Mouse (Mus musculus) c-Kit-positive CD71-positive TER-119-positive erythroid progenitor cells, embryonic 14.5 days (primary cell): ENCODE data around the gene Mtfp1.

ENCODE experiments used
- DNase-seq: peaks from one replicate; pipeline ENCODE4 v3.0.0-alpha.2; 2013; ENCODE audit warnings: low spot score

Gene Mtfp1

GRCm38 (mm10) chr11:4080219-4080618 is 15.0 kb downstream of the Mtfp1 start:
- DNase-seq = peak; percentile 50

GRCm38 (mm10) chr11:4078267-4078933 is 16.8 kb downstream of the Mtfp1 start:
- DNase-seq = no peak

DNA sequence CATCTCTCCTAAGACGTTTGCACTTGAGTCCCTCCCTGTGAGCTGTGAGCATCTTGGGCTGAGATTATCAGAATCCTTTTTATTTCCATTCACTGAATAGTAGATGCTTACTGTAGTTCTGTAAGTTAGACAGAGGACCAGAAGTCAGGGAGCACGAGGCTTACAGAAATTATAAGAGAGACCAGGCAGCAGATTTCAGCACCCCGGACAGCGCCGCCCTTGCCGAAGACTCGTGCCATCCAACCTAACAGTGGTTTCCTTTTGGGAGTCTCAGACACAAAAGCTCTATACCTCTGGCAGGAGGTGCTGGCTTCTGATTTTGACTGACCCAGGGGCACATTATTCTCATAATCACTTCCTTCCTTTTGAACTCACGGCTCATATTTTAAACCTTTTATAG is 18.6 kb downstream of the Mtfp1 start:
- DNase-seq = peak; percentile 34

DNA sequence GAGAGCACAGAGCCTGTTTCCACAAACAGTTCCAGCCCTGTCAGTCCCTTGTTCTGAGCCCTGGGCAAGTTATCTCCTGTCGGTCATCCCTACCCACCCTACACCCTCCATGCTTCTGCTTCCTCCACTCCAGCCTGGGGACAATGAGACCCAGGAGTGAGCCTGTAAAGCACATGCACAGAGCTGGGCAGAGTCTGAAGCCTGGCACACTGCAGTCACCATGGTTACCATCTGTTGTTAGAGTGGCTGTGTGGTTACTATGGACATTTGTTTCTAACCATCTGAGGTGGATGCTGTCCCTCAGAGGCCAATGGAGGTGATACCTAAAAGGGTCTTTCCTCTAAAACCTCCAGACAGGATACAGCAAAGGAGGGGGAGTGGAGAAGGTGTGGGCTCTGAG is 25.6 kb downstream of the Mtfp1 start:
- DNase-seq = no peak

DNA sequence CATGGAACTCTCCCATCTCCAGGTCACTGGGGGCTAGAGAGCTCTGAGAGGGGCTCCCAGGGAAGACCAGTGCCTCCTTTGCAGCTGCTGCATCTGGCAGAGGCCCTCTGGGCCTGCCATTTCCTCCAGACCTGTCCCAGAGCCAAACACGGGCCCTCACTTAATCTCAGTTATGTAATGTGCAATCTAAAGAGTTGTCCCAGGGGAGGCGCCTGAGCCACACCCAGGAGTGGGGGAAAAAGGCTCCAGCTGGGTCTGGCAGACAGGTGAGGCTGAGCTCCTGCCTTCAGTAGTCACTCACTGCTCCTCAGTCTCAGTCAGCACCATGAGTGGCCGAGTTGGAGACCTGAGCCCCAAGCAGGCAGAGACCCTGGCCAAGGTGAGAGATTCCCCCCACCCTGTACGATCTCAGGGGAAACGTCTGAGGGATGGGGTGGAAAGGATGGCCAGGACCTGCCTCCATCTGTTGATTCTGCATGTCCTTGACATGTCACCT is 30.6 kb downstream of the Mtfp1 start, which contains the start of gene Sec14l3:
TSS of gene Sec14l3 (plus strand) at position 215 of the 496 bp plus-strand sequence.
- DNase-seq = no peak

- no peak for DNase-seq
These were observed 32.3 kb downstream of the Mtfp1 start for GRCm38 (mm10) chr11:4062981-4063380.

DNA sequence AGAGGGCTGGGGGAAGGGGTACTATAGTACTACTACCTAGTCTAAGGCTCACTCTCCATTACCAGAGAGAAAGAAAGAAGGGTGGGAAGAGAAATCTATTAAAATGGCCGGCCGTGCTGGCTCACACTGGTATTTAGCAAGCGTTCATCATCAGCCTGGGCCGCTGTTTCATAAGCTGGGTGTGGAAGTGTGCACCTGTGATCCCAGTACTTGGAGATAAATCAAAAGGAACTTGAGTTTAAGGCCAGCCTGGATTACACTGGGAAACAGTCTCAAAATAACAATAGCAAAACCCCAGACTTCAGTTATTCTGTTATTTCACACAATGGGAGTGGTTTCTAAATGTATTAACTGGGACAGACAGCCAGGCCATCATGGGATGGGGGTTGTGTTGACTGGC is 32.7 kb downstream of the Mtfp1 start:
- DNase-seq = no peak

DNA sequence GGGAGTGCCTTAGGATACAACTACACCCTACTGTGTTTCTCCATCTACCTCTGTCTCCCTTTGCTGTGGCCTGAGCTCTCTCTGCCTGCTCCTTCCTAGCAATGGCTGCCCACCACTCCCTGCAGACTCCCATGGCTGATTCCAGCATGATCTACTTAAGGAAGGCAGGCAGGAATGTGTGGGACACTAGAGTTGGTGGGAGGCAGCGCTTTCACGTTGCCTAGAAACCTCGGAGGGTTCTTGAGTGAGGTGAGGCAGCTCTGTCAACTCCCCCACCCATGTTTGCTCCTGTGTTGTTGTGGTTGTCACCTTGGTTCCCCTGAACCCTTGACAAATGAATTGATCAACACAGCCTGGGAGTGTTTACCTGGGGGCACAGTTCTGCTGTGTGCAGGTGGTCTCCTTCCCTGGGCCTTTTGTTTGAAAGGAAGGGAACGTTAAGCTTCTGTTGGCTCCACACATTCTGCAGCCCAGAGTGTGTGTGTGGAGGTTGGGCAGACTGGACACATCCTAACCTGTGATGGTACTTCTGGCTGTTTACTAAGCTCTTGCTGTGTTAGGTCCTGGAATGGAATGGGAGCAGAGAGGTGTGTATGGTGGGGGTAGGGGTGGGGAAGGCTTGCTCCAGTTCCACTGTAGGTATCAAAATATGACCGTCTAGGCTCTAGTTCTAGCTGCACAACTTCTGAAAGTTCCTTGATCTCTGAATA is 34.2 kb downstream of the Mtfp1 start:
- no peak for DNase-seq

GRCm38 (mm10) chr11:4053586-4053985 is 41.7 kb downstream of the Mtfp1 start:
- DNase-seq = peak; percentile 68

DNA sequence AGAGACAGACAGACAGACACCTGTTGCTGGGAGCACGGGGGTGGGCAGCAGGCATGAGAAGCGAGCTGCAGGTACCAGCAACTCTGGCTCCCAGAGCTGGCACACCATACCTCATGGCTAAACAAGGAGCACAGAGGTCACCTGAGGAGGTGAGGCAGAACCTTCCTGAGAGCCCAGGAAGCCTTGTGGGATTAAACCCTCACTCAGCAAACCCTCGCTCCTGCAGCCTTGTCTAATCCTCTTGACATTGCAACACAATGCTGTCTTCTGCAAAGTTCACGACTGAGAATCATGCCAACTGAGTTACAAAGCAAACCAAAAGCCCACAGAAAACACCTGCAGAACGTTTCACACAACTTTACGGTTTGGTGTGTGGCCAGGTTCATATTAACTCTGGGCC is 46.8 kb downstream of the Mtfp1 start:
- no peak for DNase-seq

DNA sequence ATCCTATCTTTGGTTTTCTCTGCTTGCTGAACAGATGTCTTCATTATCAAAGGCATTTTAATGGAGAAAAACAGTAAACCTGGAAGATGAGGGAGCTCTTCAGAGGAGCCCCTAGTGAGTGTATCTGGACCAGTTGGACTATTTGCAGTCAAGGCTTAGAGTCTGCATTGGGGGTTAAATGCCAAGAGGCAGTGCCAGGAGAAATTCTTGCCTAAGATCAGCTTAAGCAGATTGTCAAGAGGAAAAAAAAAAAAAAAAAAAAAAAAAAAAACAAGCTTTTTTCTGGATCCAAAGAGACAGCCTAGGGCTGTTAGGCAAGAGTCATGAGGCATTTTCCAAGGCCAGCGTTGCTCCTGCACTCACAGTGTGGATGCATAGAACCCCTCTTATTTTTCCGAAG is 47.5 kb downstream of the Mtfp1 start:
- DNase-seq = no peak

- DNase-seq = no peak
These were observed 48.7 kb downstream of the Mtfp1 start for GRCm38 (mm10) chr11:4046526-4046925.

DNA sequence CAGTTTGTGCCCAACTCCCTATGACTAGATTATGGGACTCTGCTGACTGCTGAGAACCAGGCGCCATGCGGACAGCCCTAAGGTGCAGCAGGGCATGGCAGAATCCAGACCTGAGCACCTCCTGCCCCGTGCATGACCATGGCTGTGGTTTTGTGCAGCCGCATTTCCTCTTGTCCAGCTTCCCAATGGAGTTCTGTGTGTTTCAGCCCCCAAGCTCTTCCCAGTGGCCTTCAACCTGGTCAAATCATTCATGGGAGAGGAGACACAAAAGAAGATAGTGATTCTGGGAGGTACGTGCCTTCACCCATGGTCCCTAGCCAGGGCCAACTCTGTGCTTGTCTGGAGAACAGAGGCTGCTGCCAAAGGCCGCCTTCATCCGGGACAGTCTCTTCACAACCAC is 52.2 kb downstream of the Mtfp1 start:
- DNase-seq = no peak
